Mouse (Mus musculus): Measurements from ENCODE around the gene Dcbld1.
"Not testable (repeated sequence)": the region's sequence is repeated elsewhere in the genome, so short reads cannot be mapped to it uniquely, and the experiment has no call there.

Gene Dcbld1

DNA sequence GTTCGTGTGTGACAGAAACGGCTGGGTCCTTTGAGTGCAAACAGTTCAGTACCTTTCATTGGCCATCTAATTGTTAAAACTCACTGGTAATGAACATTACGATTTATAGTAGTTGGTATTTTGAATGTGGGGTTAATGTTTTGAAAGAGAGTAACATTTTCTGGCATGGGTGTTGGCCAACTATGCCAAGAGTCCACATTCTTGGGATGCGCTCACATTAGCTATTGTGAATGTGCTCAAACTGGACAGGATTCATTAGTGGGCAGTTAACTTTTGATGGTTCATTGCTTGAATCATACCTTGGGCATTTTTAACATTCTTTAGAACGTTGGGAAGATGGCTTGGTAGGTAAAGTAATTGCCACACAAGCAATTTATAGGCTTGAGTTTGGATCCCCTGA is 30.7 kb downstream of the Dcbld1 start:
- no peak for DNase-seq (ENCODE audit: low spot score)

- DNase-seq (ENCODE audit: low spot score) = no peak
Measured at GRCm38 (mm10) chr10:52268879-52269278, 35.5 kb downstream of the Dcbld1 start.

GRCm38 (mm10) chr10:52271385-52271784 is 38.0 kb downstream of the Dcbld1 start:
- DNase-seq (ENCODE audit: low spot score) = no peak

- no peak for DNase-seq (ENCODE audit: low spot score)
Measured at GRCm38 (mm10) chr10:52273012-52273411, 39.6 kb downstream of the Dcbld1 start.

GRCm38 (mm10) chr10:52274001-52274909 is 40.8 kb downstream of the Dcbld1 start:
- peak; percentile 9 for DNase-seq (ENCODE audit: low spot score)

- no peak for DNase-seq (ENCODE audit: low spot score)
Measured at GRCm38 (mm10) chr10:52274910-52275604, 41.6 kb downstream of the Dcbld1 start.

GRCm38 (mm10) chr10:52276579-52276978 is 43.2 kb downstream of the Dcbld1 start:
- no peak for DNase-seq (ENCODE audit: low spot score)

DNA sequence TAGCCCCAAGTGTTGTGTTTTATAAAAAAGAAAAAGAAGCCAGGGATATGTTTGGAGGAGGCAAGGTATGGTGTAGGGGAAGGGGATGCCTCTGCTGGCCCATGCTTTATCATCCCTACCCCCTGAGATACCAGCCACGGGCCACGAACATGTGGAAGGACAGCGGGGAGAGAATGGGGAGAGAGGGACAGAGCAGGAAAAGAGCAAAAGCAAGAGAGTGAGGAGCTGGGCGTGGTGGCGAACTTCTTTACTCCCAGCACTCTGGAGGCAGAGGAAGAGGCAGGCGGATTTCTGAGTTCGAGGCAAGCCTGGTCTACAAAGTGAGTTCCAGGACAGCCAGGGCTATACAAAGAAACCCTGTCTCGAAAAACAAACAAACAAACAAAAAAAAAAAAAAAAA is 44.1 kb downstream of the Dcbld1 start:
- not testable (repeated sequence) for DNase-seq (ENCODE audit: low spot score)

DNA sequence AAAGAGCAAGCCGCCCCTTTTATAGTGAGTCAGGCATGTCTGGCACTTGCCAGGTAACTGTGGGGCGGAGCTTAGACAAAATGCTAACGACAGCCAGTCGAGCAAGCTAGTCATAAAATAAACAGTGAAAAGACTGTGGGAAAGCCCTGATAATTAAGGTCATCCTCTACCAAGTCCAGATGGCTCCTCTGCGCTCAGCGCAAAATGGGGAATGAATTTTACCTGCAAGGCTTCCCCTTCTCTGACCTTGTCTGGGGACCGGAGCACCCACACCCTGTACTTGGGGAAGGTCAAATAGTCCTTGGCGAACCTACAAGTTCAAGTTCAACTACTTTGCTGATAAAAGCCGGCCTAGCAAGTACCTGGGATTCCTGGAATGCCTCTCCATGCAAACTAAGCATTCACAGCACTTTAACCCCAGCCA is 44.6 kb downstream of the Dcbld1 start:
- DNase-seq (ENCODE audit: low spot score) = no peak

DNA sequence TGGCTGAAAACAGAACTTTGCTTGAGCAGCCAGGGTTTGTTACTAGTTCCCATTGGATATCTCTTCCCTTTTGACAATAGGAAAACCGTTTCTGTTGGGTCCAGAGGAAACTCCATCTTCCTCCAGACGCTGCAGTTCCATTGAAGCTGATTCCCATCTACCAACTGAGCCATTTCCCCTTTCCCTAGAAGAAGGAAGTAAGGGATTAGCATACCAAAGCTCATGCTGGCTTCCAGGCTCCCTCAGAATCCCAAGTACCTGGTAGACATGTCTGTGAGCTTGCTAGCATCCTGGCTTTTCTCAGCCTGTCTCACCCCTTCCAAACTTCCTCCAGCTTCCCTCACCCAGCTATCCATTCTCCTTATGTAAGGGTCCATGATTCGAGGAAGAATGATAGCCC is 45.4 kb downstream of the Dcbld1 start:
- no peak for DNase-seq (ENCODE audit: low spot score)

DNA sequence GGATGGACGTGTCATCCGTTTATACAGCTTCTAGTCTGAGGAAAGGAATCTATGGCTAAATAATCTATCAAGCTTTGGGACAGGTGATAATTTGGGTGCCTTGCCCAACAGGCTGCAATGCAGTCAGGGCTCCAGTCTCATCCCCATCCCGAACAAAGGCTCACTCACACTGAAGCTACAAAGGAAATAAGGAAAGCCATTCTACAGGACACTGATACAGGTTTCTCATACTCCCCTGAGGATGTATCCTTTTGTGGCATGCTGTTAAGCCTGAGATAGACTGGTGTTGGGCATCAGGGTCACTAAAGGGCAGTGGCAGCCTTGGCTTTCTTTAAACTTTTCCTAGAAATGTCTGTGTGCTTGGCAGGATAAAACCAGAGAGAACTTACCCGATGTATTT is 46.5 kb downstream of the Dcbld1 start:
- DNase-seq (ENCODE audit: low spot score) = no peak

GRCm38 (mm10) chr10:52280623-52281022 is 47.2 kb downstream of the Dcbld1 start:
- DNase-seq (ENCODE audit: low spot score) = no peak

- DNase-seq (ENCODE audit: low spot score) = no peak
Measured at GRCm38 (mm10) chr10:52281337-52281736, 47.9 kb downstream of the Dcbld1 start.

- no peak for DNase-seq (ENCODE audit: low spot score)
Measured at GRCm38 (mm10) chr10:52284578-52284977, 51.2 kb downstream of the Dcbld1 start.

DNA sequence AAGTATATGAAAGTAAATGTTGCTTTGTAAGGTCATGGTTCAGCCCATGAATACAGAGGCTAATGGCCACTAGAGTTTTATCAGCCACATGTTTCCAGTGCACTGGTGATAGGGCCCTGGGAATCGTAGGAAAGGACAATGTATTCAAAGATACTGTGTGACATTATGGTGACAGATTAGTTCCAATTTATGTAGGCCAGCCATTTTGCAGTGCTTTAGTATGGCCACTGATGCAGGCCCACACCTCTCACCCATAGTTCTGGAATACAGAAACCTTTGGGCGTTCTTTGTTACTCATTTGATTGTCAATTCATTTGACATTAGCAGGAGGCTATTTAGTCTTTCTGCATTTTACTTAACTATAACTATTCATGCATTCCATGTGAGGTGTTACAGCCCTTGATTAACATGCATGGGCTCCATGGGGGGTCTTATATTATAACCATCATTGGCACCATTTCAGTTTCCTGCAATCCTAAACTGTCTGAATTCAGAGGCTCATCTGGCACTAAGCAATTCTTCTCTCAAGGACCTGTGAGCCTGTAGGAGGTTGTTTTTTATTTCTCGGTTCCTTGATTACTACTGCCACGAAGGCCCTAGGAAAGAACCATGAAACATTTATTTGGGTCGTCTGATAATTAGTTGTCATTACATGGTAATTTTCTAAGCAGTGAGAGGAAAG is 54.6 kb downstream of the Dcbld1 start:
- DNase-seq (ENCODE audit: low spot score) = no peak

DNA sequence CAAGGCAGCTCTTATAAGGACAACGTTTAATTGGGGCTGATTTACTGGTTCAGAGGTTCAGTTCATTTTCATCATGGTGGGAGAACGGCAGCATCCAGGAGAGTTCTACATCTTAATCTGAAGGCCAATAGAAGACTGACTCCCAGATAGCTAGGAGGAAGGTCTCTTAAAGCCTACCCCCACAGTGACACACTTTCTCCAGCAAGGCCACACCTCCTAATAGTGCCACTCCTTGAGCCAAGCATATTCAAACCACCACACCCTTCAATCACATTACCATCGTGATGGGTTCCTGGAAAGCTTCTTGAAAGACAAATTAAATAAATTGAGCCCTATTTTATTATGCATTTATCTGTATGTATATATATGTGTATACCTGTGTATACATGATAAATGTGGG is 55.8 kb downstream of the Dcbld1 start:
- DNase-seq (ENCODE audit: low spot score) = no peak

DNA sequence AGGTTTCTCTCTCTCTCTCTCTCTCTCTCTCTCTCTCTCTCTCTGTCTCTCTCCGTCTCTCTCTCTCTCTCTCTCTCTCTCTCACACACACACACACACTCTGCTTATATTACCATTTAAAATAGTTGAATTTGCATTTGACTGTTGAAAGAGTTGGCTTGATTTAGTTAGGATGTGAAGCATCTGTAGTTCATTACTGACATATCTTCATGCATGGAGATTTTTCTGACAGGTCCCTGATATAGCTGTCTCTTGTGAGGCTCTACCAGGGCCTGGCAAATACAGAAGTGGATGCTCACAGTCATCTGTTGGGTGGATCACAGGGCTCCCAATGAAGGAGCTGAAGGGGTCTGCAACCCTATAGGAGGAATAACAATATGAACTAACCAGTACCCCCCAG is 59.0 kb downstream of the Dcbld1 start:
- not testable (repeated sequence) for DNase-seq (ENCODE audit: low spot score)

DNA sequence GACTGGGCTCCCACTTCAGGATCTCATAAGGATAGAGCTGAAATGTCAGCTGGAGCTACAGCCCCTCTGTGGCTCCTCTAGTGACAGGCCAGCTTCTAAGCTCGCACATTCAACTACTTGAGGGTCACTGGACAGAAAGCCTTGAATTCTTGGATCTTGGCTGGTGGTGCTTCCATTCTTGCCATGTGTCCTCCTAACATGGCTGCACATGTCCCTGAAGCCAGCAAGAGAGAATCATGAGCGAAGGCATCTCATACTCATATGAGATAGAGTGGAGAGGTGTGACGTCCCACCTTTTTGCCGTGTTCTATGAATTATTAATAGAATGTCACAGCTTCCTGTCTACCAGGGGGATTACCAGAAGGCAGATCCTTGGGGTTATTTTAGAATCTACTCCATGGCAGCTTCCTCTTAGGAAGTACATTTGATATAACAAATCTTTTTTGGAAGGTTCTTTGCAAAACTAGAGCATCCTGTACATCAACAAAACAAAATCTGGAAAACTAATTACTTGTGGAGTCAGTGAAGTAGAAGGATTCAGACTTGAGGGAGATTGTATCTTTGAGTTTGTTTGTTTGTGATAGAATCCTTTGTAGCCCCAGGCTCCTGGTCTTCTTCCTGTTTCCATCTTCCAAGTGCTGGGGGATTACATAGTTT is 60.6 kb downstream of the Dcbld1 start:
- no peak for DNase-seq (ENCODE audit: low spot score)

DNA sequence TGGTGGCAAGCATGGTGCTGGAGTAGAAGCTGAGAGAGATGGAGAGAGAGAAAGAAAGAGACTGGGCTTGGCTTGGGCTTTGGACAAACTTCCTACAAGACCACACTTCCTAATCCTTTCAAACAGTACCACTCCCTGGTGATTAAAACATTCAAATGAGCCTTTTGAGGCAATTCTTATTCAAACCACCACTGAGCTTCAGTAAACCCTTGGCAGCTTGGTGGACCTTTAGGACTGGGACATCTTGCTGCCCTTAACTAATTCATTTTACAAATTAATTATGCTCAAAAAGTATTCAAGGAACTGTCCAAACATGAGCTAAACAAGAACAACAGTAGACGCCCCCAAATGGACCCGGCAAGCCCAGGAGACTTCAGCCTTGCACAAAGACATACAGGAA is 62.5 kb downstream of the Dcbld1 start:
- no peak for DNase-seq (ENCODE audit: low spot score)

- DNase-seq (ENCODE audit: low spot score) = not testable (repeated sequence)
Measured at GRCm38 (mm10) chr10:52298568-52298967, 65.1 kb downstream of the Dcbld1 start.

GRCm38 (mm10) chr10:52301766-52302165 is 68.3 kb downstream of the Dcbld1 start:
- DNase-seq (ENCODE audit: low spot score) = no peak

- DNase-seq (ENCODE audit: low spot score) = no peak
Measured at GRCm38 (mm10) chr10:52302271-52302670, 68.9 kb downstream of the Dcbld1 start.
